Mouse (Mus musculus): ENCODE data around the gene Sh2b1. TPM values are rescaled to one million over a fixed set of nuclear protein-coding genes. Genes with fewer than 3 reads are reported as not detected.
"Not testable (repeated sequence)": the region's sequence is repeated elsewhere in the genome, so short reads cannot be mapped to it uniquely, and the experiment has no call there.

Gene Sh2b1
- polyA plus RNA-seq, 1 experiment from 2014 or later, result 62.5 TPM

DNA sequence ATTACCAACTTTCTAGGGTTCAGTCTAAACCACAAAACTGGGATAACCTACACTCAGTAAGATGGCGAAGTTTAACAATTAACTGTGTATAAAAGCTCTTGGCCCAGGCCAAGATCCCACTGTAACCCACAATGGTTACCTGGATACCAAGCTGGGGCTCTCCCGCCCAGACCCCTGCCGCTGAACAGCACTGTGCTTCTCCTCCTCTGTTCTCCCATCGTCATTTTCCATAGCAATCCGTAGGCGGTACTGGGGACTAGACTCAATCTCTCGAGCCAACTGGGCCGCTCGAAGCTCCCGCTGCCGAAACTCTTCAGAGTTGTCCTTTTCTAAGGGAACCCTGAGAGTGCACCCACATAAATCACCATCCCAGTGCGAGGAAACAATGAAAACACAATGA, 22.7 kb upstream of the Sh2b1 start:
- H3K27ac ChIP-seq, result no peak overlapping the region
- H3K36me3 ChIP-seq, result peaks cover 87% of the 10 kb centered on the region
- 93% methylated on average over 12 of the region's 12 CpGs for WGBS
- no peaks in the 10 kb centered on the region for H3K27me3 ChIP-seq (ENCODE audit: low read depth, poor library complexity, severe bottlenecking)
- H3K9me3 ChIP-seq (replicated peaks), result no peaks in the 10 kb centered on the region
- H3K4me1 ChIP-seq, result peaks cover 8% of the 10 kb centered on the region; the same call in 1 of the 2 replicates
- H3K4me3 ChIP-seq, result no peak overlapping the region
- no peak for DNase-seq (ENCODE audit: low spot score)

- 88% methylated on average over 5 of the region's 5 CpGs for WGBS
Observed at GRCm38 (mm10) chr7:126496475-126496874, 21.3 kb upstream of the Sh2b1 start.

GRCm38 (mm10) chr7:126494120-126494519, 18.9 kb upstream of the Sh2b1 start:
- DNase-seq (ENCODE audit: low spot score), result no peak
- Histone ChIP-seq H3K27me3 (ENCODE audit: low read depth, poor library complexity, severe bottlenecking) (no peaks in the 10 kb centered on the region), H3K9me3 (replicated peaks) (no peaks in the 10 kb centered on the region), H3K36me3 (peaks cover 98% of the 10 kb centered on the region), H3K4me1 (0 out of 2 replicates have a peak, but pooled peaks cover 2% of the 10 kb centered on the region), H3K27ac (no peak overlapping the region), H3K4me3 (no peak overlapping the region)
- WGBS, result 91% methylated on average over 6 of the region's 6 CpGs

More at GRCm38 (mm10) chr7:126496475-126496874, 21.3 kb upstream of the Sh2b1 start:
- peaks cover 98% of the 10 kb centered on the region for H3K36me3 ChIP-seq
- H3K27me3 ChIP-seq (ENCODE audit: low read depth, poor library complexity, severe bottlenecking), result no peaks in the 10 kb centered on the region
- no peaks in the 10 kb centered on the region for H3K9me3 ChIP-seq (replicated peaks)
- no peak for DNase-seq (ENCODE audit: low spot score)
- H3K27ac ChIP-seq, result no peak overlapping the region
- H3K4me3 ChIP-seq, result no peak overlapping the region
- peaks cover 10% of the 10 kb centered on the region; the same call in 1 of the 2 replicates for H3K4me1 ChIP-seq

DNA sequence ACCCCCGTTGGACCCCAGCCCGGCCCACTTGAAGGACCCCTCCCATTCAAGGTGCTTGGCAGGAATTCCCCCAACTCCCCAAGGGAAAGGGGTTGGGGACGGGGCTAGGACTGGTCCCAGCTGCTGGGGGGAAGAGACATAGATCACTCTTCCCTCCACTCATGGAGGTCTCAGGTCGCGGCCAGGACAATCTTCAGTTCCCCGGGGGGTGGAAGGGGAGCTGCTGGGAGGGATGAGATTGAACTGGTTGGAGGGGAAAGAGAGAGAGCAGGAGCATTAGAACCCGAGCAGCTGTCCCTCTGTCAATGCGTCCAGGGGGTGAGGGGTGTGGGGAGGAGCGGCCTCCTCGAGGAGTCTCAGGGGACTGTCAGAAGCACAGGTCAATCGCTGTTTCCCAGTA, 16.7 kb upstream of the Sh2b1 start:
- no peaks in the 10 kb centered on the region for H3K27me3 ChIP-seq (ENCODE audit: low read depth, poor library complexity, severe bottlenecking)
- no peak overlapping the region for H3K27ac ChIP-seq
- peaks cover 86% of the 10 kb centered on the region for H3K36me3 ChIP-seq
- DNase-seq (ENCODE audit: low spot score), result no peak
- 0 out of 2 replicates have a peak overlapping the region, but pooled peaks have one; percentile 13 for H3K4me3 ChIP-seq
- WGBS, result 68% methylated on average over 11 of the region's 11 CpGs
- H3K4me1 ChIP-seq, result peaks cover 12% of the 10 kb centered on the region
- H3K9me3 ChIP-seq (replicated peaks), result no peaks in the 10 kb centered on the region

- Histone ChIP-seq H3K27ac (no peak overlapping the region), H3K4me3 (no peak overlapping the region), H3K4me1 (peaks cover 16% of the 10 kb centered on the region), H3K36me3 (peaks cover 76% of the 10 kb centered on the region), H3K27me3 (ENCODE audit: low read depth, poor library complexity, severe bottlenecking) (no peaks in the 10 kb centered on the region), H3K9me3 (replicated peaks) (no peaks in the 10 kb centered on the region)
- WGBS, result 82% methylated on average over 1 of the region's 1 CpGs
- no peak for DNase-seq (ENCODE audit: low spot score)
Observed at GRCm38 (mm10) chr7:126491005-126491404, 15.8 kb upstream of the Sh2b1 start.

DNA sequence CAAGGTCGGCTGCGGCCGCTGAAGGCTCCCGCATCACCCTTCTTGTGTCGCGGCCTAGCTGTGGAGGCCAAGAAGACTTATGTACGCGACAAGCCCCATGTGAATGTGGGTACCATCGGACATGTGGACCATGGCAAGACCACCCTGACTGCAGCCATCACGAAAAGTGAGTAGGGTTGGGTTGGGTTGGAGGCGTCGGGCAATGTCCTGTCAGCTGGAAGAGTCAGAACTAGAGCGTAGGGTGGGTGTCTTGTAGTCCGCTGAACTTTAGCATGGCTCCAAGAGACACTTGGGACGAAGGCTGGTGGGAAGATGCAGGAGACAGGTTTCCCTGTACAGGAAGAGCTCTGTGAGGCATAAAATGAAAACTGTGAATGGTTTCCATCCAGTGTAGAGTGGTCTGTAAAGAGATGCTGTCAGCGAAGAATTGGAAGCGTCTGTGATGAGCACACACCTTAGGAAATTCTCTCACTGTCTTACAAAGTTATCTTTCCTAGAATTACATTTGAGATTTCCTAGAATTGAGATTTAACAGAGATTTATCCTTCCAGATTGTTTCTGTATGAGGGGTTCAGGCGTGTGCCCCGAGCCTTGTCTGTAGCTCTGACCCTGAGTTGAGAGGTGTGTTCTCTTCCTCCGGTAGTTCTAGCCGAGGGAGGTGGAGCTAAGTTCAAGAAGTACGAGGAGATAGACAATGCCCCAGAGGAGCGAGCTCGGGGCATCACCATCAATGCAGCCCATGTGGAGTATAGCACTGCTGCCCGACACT, 12.6 kb upstream of the Sh2b1 start:
- Histone ChIP-seq H3K4me3 (peak overlapping the region; percentile 69), H3K27ac (peak overlapping the region; percentile 86), H3K4me1 (peaks cover 20% of the 10 kb centered on the region), H3K36me3 (peaks cover 44% of the 10 kb centered on the region)
- H3K9me3 ChIP-seq (replicated peaks); H3K27me3 ChIP-seq (ENCODE audit: low read depth, poor library complexity, severe bottlenecking); DNase-seq (ENCODE audit: low spot score): not testable (repeated sequence)
- 21% methylated on average over 25 of the region's 25 CpGs for WGBS

DNA sequence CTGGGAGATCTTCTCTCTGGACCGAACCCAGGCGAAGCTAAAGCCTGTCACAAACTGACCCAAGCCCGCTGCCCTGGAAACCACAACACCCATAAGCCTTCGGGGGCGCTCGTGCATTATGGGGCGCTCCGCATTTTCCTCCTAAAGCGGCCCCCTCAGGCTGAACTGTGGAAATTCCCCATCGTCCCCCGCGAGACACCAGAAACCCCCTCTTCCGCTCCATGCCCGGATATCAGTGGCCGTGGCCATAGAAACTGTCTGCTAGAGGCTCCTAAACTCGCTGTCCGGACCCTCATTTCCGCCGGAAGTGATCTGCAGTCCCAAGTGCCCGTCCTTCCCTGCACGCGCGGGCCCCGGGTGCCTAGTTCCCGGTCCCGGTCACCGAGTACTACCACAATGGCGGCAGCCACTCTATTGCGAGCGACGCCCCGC, 11.8 kb upstream of the Sh2b1 start, which contains the start of gene Tufm:
Tufm (plus strand) TSS at position 310 of the 432 bp plus-strand sequence.
- peaks cover 37% of the 10 kb centered on the region for H3K36me3 ChIP-seq
- peak within 1 kb of the TSS; percentile 69 for H3K4me3 ChIP-seq
- no peaks in the 10 kb centered on the region for H3K9me3 ChIP-seq (replicated peaks)
- peaks cover 25% of the 10 kb centered on the region for H3K4me1 ChIP-seq
- H3K27me3 ChIP-seq (ENCODE audit: low read depth, poor library complexity, severe bottlenecking), result no peaks in the 10 kb centered on the region
- H3K27ac ChIP-seq, result peak within 1 kb of the TSS; percentile 86
- WGBS, result under 1% methylated on average over 32 of the region's 32 CpGs
- DNase-seq (ENCODE audit: low spot score), result peak; percentile 99

DNA sequence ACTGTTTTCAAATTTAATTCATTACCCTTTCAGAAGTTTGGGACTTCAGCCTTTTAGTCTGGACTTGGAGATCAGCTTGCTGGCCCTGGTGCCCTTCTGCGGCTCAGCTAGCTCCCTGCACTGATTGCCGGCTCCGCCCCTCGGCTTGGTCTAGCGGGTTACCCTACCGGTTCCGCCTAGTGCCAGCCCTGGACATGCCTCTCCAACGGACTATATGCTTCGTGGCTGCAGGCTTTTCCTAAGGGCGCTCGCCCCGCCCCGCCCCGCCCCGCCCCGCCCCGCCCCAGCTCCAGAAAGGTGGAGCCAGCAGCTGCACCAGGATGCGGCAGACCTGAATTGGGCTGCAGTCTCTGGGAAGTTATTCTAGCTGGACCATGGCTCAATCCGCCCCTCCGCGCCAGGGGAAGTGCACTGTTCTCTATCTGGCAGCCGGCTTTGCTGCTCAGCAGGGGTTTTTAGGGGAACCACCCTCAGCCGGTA, 7.2 kb upstream of the Sh2b1 start:
- H3K9me3 ChIP-seq (replicated peaks), result no peaks in the 10 kb centered on the region
- peak overlapping the region; percentile 51 for H3K4me3 ChIP-seq

GRCm38 (mm10) chr7:126481699-126482098, 6.5 kb upstream of the Sh2b1 start:
- no peaks in the 10 kb centered on the region for H3K27me3 ChIP-seq (ENCODE audit: low read depth, poor library complexity, severe bottlenecking)
- H3K4me3 ChIP-seq, result peak overlapping the region; percentile 51
- 23% methylated on average over 5 of the region's 5 CpGs for WGBS
- H3K27ac ChIP-seq, result no peak overlapping the region
- peaks cover 14% of the 10 kb centered on the region for H3K4me1 ChIP-seq
- no peaks in the 10 kb centered on the region for H3K36me3 ChIP-seq
- no peaks in the 10 kb centered on the region for H3K9me3 ChIP-seq (replicated peaks)
- DNase-seq (ENCODE audit: low spot score), result no peak

More for the DNA sequence above, 7.2 kb upstream of the Sh2b1 start:
- DNase-seq (ENCODE audit: low spot score), result peak; percentile 86
- H3K36me3 ChIP-seq, result no peaks in the 10 kb centered on the region
- H3K4me1 ChIP-seq, result peaks cover 16% of the 10 kb centered on the region
- no peaks in the 10 kb centered on the region for H3K27me3 ChIP-seq (ENCODE audit: low read depth, poor library complexity, severe bottlenecking)
- WGBS, result under 1% methylated on average over 23 of the region's 23 CpGs
- peak overlapping the region; percentile 70 for H3K27ac ChIP-seq

DNA sequence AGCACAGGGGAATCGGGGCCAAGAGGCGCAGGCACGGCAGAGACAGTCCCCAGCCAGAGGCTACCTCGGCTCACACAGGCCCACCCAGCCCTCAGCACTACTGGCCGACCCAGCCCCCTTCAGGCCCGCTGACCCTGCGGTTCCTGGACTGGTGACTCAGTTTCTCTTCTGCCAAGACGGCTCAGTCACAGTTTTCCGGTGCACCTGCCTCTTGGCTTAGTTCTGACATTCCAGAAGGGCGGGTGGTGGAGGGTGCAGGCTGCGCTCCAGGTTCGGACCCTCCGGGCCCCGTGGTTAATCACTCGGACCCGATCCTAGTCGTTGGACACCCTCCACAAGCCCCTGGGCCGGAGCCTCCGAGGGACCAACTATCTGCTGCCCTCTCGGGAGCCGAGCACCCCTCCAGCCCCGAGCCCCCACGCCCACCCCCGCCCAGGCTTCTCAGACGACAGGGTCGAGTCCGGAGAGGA, 703 bp downstream of the Sh2b1 start:
- Histone ChIP-seq H3K9me3 (replicated peaks) (no peaks in the 10 kb centered on the region), H3K36me3 (peaks cover 37% of the 10 kb centered on the region), H3K27me3 (ENCODE audit: low read depth, poor library complexity, severe bottlenecking) (no peaks in the 10 kb centered on the region), H3K4me1 (peaks cover 22% of the 10 kb centered on the region), H3K4me3 (peak overlapping the region; percentile 99), H3K27ac (peak overlapping the region; percentile 92)
- 1% methylated on average over 26 of the region's 27 CpGs for WGBS
- DNase-seq (ENCODE audit: low spot score), result no peak

- Histone ChIP-seq H3K4me1 (peaks cover 22% of the 10 kb centered on the region), H3K27ac (no peak overlapping the region), H3K27me3 (ENCODE audit: low read depth, poor library complexity, severe bottlenecking) (no peaks in the 10 kb centered on the region), H3K36me3 (peaks cover 46% of the 10 kb centered on the region), H3K4me3 (peak overlapping the region; percentile 99), H3K9me3 (replicated peaks) (no peaks in the 10 kb centered on the region)
- no peak for DNase-seq (ENCODE audit: low spot score)
- 89% methylated on average over 9 of the region's 9 CpGs for WGBS
Observed at GRCm38 (mm10) chr7:126473470-126474086, 1.6 kb downstream of the Sh2b1 start.

GRCm38 (mm10) chr7:126472713-126473112, 2.5 kb downstream of the Sh2b1 start:
- Histone ChIP-seq H3K4me3 (no peak overlapping the region), H3K27me3 (ENCODE audit: low read depth, poor library complexity, severe bottlenecking) (no peaks in the 10 kb centered on the region), H3K36me3 (peaks cover 55% of the 10 kb centered on the region), H3K9me3 (replicated peaks) (no peaks in the 10 kb centered on the region), H3K4me1 (peaks cover 22% of the 10 kb centered on the region), H3K27ac (no peak overlapping the region)
- 93% methylated on average over 16 of the region's 16 CpGs for WGBS
- no peak for DNase-seq (ENCODE audit: low spot score)

- Histone ChIP-seq H3K27ac (no peak overlapping the region), H3K36me3 (peaks cover 59% of the 10 kb centered on the region), H3K27me3 (ENCODE audit: low read depth, poor library complexity, severe bottlenecking) (no peaks in the 10 kb centered on the region), H3K9me3 (replicated peaks) (no peaks in the 10 kb centered on the region), H3K4me3 (no peak overlapping the region), H3K4me1 (peaks cover 22% of the 10 kb centered on the region)
- WGBS, result 93% methylated on average over 13 of the region's 13 CpGs
- DNase-seq (ENCODE audit: low spot score), result no peak
Observed at GRCm38 (mm10) chr7:126472306-126472705, 2.9 kb downstream of the Sh2b1 start.
